Mouse (Mus musculus) kidney, adult 2 months (tissue): ENCODE results near the gene Adprm. TPM values are rescaled to one million over a fixed set of nuclear protein-coding genes. Genes with fewer than 3 reads are reported as not detected.

Experiments used
- DNase-seq: peaks from one replicate; pipeline ENCODE4 v3.0.0; 2021
- H3K27ac ChIP-seq: fragments of 200-500 bp; 2 replicates; pipeline ENCODE4 v1.5.1; 2012; ENCODE audit warnings: low read depth, low read length, control low read depth, inconsistent platforms; ENCODE audit not compliant: insufficient read depth
- H3K27me3 ChIP-seq: fragments of 200-500 bp; replicated peaks from 2 replicates; pipeline ENCODE4 v1.6.1; 2012; ENCODE audit warnings: mild to moderate bottlenecking, moderate library complexity, low read length, inconsistent platforms; ENCODE audit not compliant: control insufficient read depth, insufficient read depth
- H3K36me3 ChIP-seq: fragments of 200-500 bp; 2 replicates; pipeline ENCODE4 v1.6.1; 2012; ENCODE audit warnings: mild to moderate bottlenecking, moderate library complexity, low read length, inconsistent platforms; ENCODE audit not compliant: control insufficient read depth, insufficient read depth
- H3K4me1 ChIP-seq: fragments of 200-500 bp; 2 replicates; pipeline ENCODE4 v1.6.1; 2011; ENCODE audit warnings: low read length; ENCODE audit not compliant: control insufficient read depth, insufficient read depth
- H3K4me3 ChIP-seq: fragments of 200-500 bp; 2 replicates; pipeline ENCODE4 v1.5.1; 2011; ENCODE audit warnings: mild to moderate bottlenecking, low read depth, low read length, control low read depth; ENCODE audit not compliant: insufficient read depth
- CTCF ChIP-seq: fragments of 200-500 bp; conservative IDR thresholded peaks from 2 replicates; pipeline ENCODE4 v1.5.1; 2011; ENCODE audit warnings: low read depth, mild to moderate bottlenecking, control low read depth, low read length, moderate library complexity, mixed read lengths; ENCODE audit not compliant: insufficient read depth, insufficient read length
- POLR2A ChIP-seq: fragments of 200-500 bp; IDR thresholded peaks from one replicate; pipeline ENCODE4 v1.6.1; 2011; ENCODE audit warnings: low read depth, low read length, control low read depth
- WGBS: fragments of 180-500 bp; shearing (Covaris S2); methylation state at CpG from one replicate; pipeline ENCODE4 v1.1.7; 2018; 5-methylcytosine and 5-hydroxymethylcytosine counted together
- polyA plus RNA-seq: library from polyadenylated mRNA; depleted of rRNA; stranded (reverse); fragments of >200 nt; gene quantifications from 2 replicates; pipeline ENCODE4 v1.2.3, GENCODE M21; 2012

Adprm gene
- polyA plus RNA-seq, 1 experiment: 19.0 TPM

- 55% methylated on average over 3 of the region's 3 CpGs for WGBS
- TF ChIP-seq CTCF (no peak), POLR2A (no peak)
- Histone ChIP-seq H3K4me1 (no peaks in the 10 kb centered on the region), H3K27me3 (no peaks in the 10 kb centered on the region), H3K36me3 (no peaks in the 10 kb centered on the region), H3K4me3 (no peak overlapping the region), H3K27ac (no peak overlapping the region)
- no peak for DNase-seq
These were observed 25.0 kb upstream of the Adprm start for GRCm38 (mm10) chr11:67077435-67077834.

GRCm38 (mm10) chr11:67076781-67077180, 24.4 kb upstream of the Adprm start:
- Histone ChIP-seq H3K27me3 (no peaks in the 10 kb centered on the region), H3K27ac (no peak overlapping the region), H3K4me3 (no peak overlapping the region), H3K4me1 (no peaks in the 10 kb centered on the region), H3K36me3 (no peaks in the 10 kb centered on the region)
- WGBS: 85% methylated on average over 5 of the region's 5 CpGs
- TF ChIP-seq CTCF: no peak
- no peak for TF ChIP-seq POLR2A
- no peak for DNase-seq

DNA sequence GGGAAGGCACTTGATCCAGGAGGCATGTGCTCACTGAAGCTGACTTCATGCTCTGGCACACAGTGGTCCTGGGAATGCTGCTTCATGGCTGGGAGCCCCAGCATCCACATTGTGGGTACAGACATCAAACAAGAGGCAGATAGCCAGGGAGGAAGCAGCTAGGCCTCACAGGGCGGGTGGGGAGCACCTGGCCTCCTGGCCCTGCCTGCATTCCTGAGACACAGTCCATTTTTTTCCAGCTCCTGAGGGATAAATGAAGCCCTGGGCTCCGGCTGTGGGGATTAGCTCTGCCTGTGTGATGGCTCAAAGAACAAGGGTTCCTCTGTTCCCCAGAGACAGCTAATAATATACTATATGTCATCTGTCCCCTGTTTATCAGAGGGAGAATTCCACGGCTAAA, 22.6 kb upstream of the Adprm start:
- DNase-seq: no peak
- Histone ChIP-seq H3K36me3 (no peaks in the 10 kb centered on the region), H3K27ac (no peak overlapping the region), H3K4me3 (no peak overlapping the region), H3K4me1 (no peaks in the 10 kb centered on the region), H3K27me3 (no peaks in the 10 kb centered on the region)
- WGBS: 49% methylated on average over 3 of the region's 3 CpGs
- TF ChIP-seq POLR2A: no peak

DNA sequence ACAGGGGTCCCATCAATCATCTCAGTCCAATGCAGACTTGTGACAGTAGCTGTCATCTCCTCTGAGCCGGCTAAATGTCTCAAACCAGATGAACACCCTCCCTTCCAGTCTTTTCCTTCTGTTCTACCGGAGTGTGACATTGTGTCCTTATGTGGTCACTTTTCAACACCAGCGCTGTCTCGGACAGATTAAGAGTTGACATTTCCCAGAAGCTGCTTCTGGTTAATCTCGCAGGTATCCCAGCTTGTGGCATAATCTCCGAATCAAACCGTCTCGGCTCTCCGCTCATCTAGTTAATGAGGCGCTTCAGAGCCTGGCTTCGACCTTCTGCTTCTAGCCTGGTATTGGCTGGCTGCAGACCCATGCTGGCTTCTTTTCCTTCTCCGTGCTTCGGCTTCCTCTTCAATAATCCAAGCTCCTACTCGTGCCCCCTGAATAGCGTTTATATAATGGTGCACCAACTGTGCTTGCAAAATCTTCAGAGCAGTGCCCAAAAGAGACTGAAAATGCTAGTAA, 20.3 kb upstream of the Adprm start:
- WGBS: 58% methylated on average over 15 of the region's 15 CpGs
- no peaks in the 10 kb centered on the region for H3K27me3 ChIP-seq
- DNase-seq: no peak
- TF ChIP-seq CTCF (no peak), POLR2A (no peak)
- no peak overlapping the region for H3K27ac ChIP-seq
- H3K4me3 ChIP-seq: no peak overlapping the region
- H3K4me1 ChIP-seq: no peaks in the 10 kb centered on the region
- H3K36me3 ChIP-seq: no peaks in the 10 kb centered on the region

DNA sequence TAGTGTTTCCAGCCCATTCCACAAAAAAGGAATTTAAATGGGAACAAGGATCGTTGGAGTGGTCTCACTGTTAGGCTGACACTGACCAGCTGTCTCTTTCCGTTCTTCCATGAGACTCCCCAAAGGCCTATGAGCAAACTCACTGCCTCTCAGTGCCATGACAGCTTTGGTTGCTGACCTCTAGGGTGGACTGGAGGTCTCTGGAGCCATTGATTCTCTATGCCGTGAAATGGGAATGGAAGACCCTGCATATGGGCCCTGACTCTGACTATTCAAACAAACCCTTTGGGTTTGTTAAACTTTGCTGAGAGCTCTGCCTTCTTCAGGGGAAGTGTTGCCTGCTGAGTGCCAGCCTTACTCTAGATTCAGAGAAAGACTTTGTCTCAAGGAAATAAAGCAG, 15.3 kb upstream of the Adprm start:
- Histone ChIP-seq H3K27me3 (no peaks in the 10 kb centered on the region), H3K36me3 (peaks cover 8% of the 10 kb centered on the region), H3K27ac (no peak overlapping the region), H3K4me1 (no peaks in the 10 kb centered on the region), H3K4me3 (no peak overlapping the region)
- no peak for DNase-seq
- WGBS: 84% methylated on average over 3 of the region's 3 CpGs
- no peak for TF ChIP-seq CTCF
- TF ChIP-seq POLR2A: no peak

- Histone ChIP-seq H3K27me3 (no peaks in the 10 kb centered on the region), H3K4me3 (no peak overlapping the region), H3K27ac (no peak overlapping the region), H3K4me1 (no peaks in the 10 kb centered on the region), H3K36me3 (peaks cover 11% of the 10 kb centered on the region)
- WGBS: 85% methylated on average over 3 of the region's 3 CpGs
- no peak for DNase-seq
- TF ChIP-seq POLR2A (no peak), CTCF (no peak)
These were observed 10.3 kb upstream of the Adprm start for GRCm38 (mm10) chr11:67062726-67063125.

- no peak for DNase-seq
- no peaks in the 10 kb centered on the region for H3K4me1 ChIP-seq
- no peaks in the 10 kb centered on the region for H3K27me3 ChIP-seq
- TF ChIP-seq CTCF: no peak
- no peak for TF ChIP-seq POLR2A
- 91% methylated on average over 2 of the region's 2 CpGs for WGBS
- H3K27ac ChIP-seq: no peak overlapping the region
- H3K36me3 ChIP-seq: peaks cover 12% of the 10 kb centered on the region
- no peak overlapping the region for H3K4me3 ChIP-seq
These were observed 8.9 kb upstream of the Adprm start for GRCm38 (mm10) chr11:67061311-67061710.

GRCm38 (mm10) chr11:67054754-67055365, 2.5 kb upstream of the Adprm start:
- DNase-seq: no peak
- 86% methylated on average over 8 of the region's 8 CpGs for WGBS
- Histone ChIP-seq H3K4me3 (no peak overlapping the region), H3K36me3 (peaks cover 4% of the 10 kb centered on the region), H3K4me1 (no peaks in the 10 kb centered on the region), H3K27ac (no peak overlapping the region), H3K27me3 (no peaks in the 10 kb centered on the region)
- no peak for TF ChIP-seq POLR2A
- TF ChIP-seq CTCF: no peak
